Mouse (Mus musculus): ENCODE measurements at regions not wholly inside any gene's neighbourhood (a gene's known extent, or its start where the extent isn't known, plus 50 kb on each side); places are given as distances from the start of the nearest gene placed in this dataset.

DNA sequence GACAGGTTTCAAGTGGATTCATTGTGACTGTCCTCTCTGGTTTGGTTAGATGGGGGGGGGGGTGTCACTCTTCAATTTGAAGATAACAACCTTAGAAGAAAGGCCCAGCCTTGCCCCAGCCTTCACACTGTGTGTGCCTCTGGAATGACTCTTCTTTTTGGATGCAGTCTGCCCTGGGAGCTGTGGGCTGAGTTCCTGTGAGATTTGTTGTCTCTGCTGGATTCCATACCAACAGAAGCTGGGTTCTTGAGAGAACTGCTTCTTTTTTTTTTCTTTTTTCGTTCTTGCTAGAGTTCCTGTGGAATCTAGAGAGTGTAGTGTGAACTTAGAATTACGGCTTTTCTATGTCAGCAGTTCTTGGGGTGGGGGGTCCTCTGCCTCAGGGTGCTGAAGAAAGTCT lies 200.9 kb downstream of the Enc1 start:
- DNase-seq, result no peak

GRCm38 (mm10) chr13:97439216-97439979 lies 198.5 kb downstream of the Enc1 start:
- no peak for DNase-seq

- no peak for DNase-seq
Observed at GRCm38 (mm10) chr13:97438692-97439091, 197.8 kb downstream of the Enc1 start.

GRCm38 (mm10) chr13:97438277-97438676 lies 197.4 kb downstream of the Enc1 start:
- DNase-seq, result no peak

- no peak for DNase-seq
Observed at GRCm38 (mm10) chr13:97436719-97437350, 195.9 kb downstream of the Enc1 start.

- peak; percentile 98 for DNase-seq
Observed at GRCm38 (mm10) chr13:97435865-97436718, 195.2 kb downstream of the Enc1 start.

GRCm38 (mm10) chr13:97434961-97435864 lies 194.3 kb downstream of the Enc1 start:
- DNase-seq, result peak; percentile 94

DNA sequence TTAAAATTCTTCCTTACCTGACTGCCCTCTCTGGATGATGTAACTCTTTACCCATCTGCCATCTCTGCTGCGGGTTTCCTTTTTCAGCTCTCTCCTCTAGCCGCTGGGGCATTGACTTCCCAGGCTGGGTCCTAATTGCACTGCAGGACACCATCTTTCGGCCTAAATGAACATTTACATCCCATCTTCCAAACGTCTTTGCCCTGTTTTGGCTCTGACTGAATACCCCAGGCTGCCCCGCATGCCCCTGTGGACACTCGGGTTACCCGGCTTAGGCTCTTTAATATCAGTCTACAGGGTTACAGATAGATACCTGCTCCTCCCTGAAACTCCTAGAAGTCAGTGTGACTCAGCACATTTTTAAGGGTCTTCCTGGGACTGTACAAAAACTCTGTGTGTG lies 193.3 kb downstream of the Enc1 start:
- DNase-seq, result no peak

DNA sequence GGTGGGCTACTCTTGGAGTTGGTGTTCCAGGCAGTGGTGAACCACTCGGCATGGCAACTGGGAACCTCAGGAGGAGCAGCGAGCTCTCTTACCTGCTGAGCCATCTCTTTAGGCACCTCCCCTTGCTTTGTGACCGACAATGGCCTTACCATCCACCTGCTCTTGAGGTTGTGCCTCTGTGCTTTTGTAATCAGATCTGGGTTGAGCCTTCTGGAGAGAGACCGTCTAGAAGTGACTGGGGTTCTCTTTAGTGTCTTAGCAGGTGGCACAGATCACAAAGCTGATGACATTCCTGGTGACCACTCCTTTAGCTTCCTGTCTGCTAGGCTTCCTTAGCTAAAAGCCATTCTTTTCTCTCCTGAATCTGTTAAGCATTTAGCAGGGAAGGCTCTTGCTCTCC lies 191.7 kb downstream of the Enc1 start:
- peak; percentile 87 for DNase-seq

DNA sequence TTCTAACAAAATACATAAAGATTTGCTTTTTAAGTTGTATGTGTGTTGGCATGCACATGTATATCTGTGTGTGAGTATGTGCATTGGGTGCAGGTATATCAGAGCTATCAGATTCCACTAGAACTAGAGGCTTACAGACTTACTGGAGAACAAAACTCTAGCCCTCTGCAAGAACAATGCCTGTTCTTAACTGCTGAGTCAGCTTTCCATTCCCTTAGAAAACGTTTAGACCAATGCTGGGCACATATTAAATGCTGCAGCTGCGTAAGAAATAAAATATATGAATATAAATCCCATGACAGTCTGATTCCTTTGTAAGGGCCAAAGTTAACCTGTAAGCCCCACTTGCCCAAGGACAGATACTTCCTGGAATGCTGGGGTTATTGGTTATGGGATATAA lies 190.0 kb downstream of the Enc1 start:
- no peak for DNase-seq

- peak; percentile 59 for DNase-seq
Observed at GRCm38 (mm10) chr13:97428163-97428562, 187.3 kb downstream of the Enc1 start.

DNA sequence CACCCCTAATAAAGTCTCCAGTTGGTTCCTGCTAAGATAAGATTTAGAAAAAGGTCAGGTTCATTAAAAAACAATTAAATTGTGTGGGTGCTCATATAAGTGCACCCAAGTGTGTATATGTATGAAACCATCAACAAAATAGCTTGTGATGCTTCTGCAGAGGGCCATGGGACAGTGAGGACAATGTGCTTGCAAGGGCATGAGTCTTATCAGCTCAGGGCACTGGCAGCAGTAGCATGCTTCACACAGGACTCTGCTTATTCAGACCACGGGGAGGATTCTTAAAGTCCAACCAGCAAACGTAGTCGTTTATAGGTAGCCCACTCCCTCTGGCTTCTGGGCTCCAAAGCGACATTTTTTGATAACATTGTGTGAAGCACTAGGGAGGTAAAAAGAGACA lies 186.6 kb downstream of the Enc1 start:
- peak; percentile 78 for DNase-seq

- DNase-seq, result peak; percentile 51
Observed at GRCm38 (mm10) chr13:97425731-97426130, 184.8 kb downstream of the Enc1 start.

- peak; percentile 87 for DNase-seq
Observed at GRCm38 (mm10) chr13:97423911-97424310, 183.0 kb downstream of the Enc1 start.

GRCm38 (mm10) chr13:97423298-97423817 lies 182.5 kb downstream of the Enc1 start:
- peak; percentile 14 for DNase-seq

DNA sequence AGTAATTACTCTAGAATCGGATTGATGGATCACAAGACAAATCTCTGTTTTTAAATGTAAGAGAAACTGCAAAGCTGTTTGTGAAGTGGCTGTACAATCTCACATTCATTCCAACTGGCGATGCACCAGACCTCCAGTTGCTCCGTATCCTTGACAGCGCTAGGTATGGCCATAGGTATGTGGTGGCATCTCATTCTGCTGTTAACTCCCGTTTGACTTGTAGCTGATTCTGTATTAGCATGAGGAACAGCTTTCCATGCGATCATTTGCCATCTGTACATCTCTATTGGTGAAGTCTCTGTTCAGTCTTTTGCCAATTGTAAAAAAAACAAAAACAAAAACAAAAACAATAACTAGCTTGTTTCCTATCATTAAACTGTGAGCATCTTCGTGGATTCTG lies 182.0 kb downstream of the Enc1 start:
- DNase-seq, result peak; percentile 23

GRCm38 (mm10) chr13:97421831-97422230 lies 180.9 kb downstream of the Enc1 start:
- peak; percentile 52 for DNase-seq

DNA sequence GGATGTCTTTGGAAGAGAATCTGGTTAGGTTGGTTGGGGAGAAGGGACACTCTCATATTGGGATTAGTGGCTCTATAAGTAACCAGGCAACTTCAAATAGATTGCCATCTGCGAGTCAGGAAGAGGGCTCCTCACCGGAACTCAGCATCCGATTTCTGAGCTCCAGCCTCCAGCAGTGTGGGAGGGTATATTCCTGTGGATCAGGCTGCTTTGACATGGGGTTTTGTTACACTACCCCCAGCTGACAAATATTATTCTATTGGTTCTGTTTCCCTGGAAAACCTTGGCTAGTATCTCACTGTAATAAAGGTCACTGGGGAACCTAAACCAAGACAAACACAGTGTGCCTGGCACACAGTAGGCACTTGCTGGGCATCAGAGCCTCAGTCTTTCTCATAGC lies 179.9 kb downstream of the Enc1 start:
- peak; percentile 19 for DNase-seq

DNA sequence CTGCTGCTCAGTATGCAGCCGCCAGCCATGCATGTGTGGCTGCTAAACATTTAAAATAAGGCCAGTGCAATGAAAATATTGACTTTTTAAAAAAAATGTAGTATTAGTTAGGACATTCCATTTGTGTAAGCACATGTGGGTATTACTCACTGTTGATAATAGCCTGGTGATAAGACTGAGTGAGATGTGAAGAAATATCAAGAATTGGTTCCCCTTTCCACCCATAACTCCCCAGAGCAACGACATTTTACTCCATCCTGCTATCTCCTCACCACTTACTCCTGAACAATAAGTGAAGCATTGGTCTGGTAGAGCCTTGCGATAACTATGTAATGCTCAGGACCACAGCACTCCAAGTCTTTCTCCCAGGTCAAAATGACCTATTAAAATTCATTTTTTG lies 178.2 kb downstream of the Enc1 start:
- DNase-seq, result peak; percentile 14

DNA sequence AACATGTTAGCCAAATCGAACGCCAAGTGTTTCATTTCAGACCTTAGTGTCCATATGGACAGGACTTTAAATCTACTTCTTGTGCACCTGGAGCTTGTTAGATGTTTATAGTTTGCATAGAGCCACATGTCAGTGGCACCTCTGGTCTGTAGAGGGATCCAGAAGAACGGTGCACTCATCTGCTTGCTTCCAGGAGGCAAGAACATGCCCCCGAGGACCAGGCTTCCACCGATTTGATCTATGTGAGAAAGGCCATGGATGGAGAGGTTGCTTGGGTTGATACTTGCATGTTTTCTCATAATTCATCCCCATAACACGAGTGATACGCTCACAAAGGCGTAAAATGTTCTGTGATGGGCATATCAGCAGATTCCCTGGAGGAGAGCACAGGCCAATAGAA lies 177.8 kb downstream of the Enc1 start:
- peak; percentile 63 for DNase-seq

GRCm38 (mm10) chr13:97418081-97418480 lies 177.2 kb downstream of the Enc1 start:
- DNase-seq, result peak; percentile 23

Data from heart, adult 11 months (tissue).